19 mouse cellular contexts compared by ENCODE assay signal in genomic region chr3:107785546-107785945, GRCm38 (mm10).
"Had no signal": no experiment of that assay in that cellular context is flagged by ENCODE, and none has a peak within 500 bp of the region (broad histone marks: within the 10 kb centered on the region; RNA-seq: fewer than 3 reads in every experiment).

No protein-coding gene starts in this region.

- H3K27me3 ChIP-seq: midbrain, embryonic 13.5 days; midbrain, embryonic 15.5 days; neural tube, embryonic 13.5 days; neural tube, embryonic 15.5 days had no signal

- ATAC-seq: midbrain, embryonic 13.5 days; midbrain, embryonic 15.5 days had no signal

- H3K9ac ChIP-seq: lung, embryonic 14.5 days; midbrain, embryonic 13.5 days; midbrain, embryonic 15.5 days; neural tube, embryonic 13.5 days; neural tube, embryonic 15.5 days had no signal

- H3K4me3 ChIP-seq: megakaryocyte, embryonic 14.5 days; midbrain, embryonic 13.5 days; midbrain, embryonic 15.5 days; neural tube, embryonic 13.5 days; neural tube, embryonic 15.5 days had no signal

- H3K36me3 ChIP-seq: midbrain, embryonic 13.5 days; midbrain, embryonic 15.5 days; neural tube, embryonic 13.5 days; neural tube, embryonic 15.5 days had no signal

- H3K4me2 ChIP-seq: lung, embryonic 14.5 days; midbrain, embryonic 11.5 days; midbrain, embryonic 13.5 days; midbrain, embryonic 15.5 days; neural tube, embryonic 13.5 days; neural tube, embryonic 15.5 days had no signal

- DNase-seq: lung, adult 18-20 months; lung, embryonic 14.5 days; lung, postnatal 10 days; lung, postnatal 36 days; retina, postnatal 1 day; right cerebral cortex, adult 18-20 months; right cerebral cortex, postnatal 25 days; right cerebral cortex, postnatal 4 days; spleen, adult 18-20 months; thymus, adult 18-20 months; thymus, postnatal 14 days; thymus, postnatal 36 days had no signal

- H3K27ac ChIP-seq: macrophage; midbrain, embryonic 13.5 days; midbrain, embryonic 15.5 days; neural tube, embryonic 13.5 days; neural tube, embryonic 15.5 days had no signal

- H3K9me3 ChIP-seq: megakaryocyte, embryonic 14.5 days; midbrain, embryonic 13.5 days; midbrain, embryonic 15.5 days; neural tube, embryonic 13.5 days; neural tube, embryonic 15.5 days had no signal
